Mouse (Mus musculus) myocyte (in vitro differentiated cells): ENCODE data around the gene Iqcf1.

ENCODE experiments used
- CEBPB ChIP-seq: IDR thresholded peaks from 2 replicates; pipeline ENCODE4 v1.6.1; 2011; ENCODE audit warnings: mild to moderate bottlenecking, moderate library complexity; ENCODE audit not compliant: poor library complexity, insufficient read depth, severe bottlenecking
- E2F4 ChIP-seq: IDR thresholded peaks from one replicate; pipeline ENCODE4 v1.6.1; 2011; ENCODE audit warnings: mild to moderate bottlenecking, control low read depth, moderate library complexity; ENCODE audit not compliant: insufficient read depth
- MAX ChIP-seq: IDR thresholded peaks from one replicate; pipeline ENCODE4 v1.6.1; 2011; ENCODE audit warnings: low read depth, mild to moderate bottlenecking, control low read depth
- MYOG ChIP-seq, 3 experiments: IDR thresholded peaks; one replicate each; pipeline ENCODE4 v1.6.1; 2011; ENCODE audit warnings: control low read depth in 2 of 3, low read depth in 2 of 3, mild to moderate bottlenecking in 2 of 3; ENCODE audit not compliant: insufficient read length in 2 of 3, control insufficient read depth in 1 of 3, insufficient read depth in 1 of 3
- POLR2A ChIP-seq: IDR thresholded peaks from one replicate; pipeline ENCODE4 v1.6.1; 2011; ENCODE audit warnings: low read depth, mild to moderate bottlenecking, control low read depth, moderate library complexity; ENCODE audit not compliant: insufficient read length
- POLR2AphosphoS2 ChIP-seq: IDR thresholded peaks from one replicate; pipeline ENCODE4 v1.6.1; 2011; ENCODE audit warnings: low read depth, control low read depth; ENCODE audit not compliant: insufficient read length
- TCF12 ChIP-seq: IDR thresholded peaks from one replicate; pipeline ENCODE4 v1.6.1; 2011; ENCODE audit warnings: mild to moderate bottlenecking, control low read depth; ENCODE audit not compliant: poor library complexity, insufficient read depth, severe bottlenecking
- USF1 ChIP-seq: IDR thresholded peaks from one replicate; pipeline ENCODE4 v1.6.1; 2011; ENCODE audit warnings: low read depth, mild to moderate bottlenecking, control low read depth, moderate library complexity

GRCm38 (mm10) chr9:106452821-106453220 is 46.9 kb upstream of the Iqcf1 start:
- TF ChIP-seq CEBPB, result no peak
- TF ChIP-seq POLR2A, result no peak
- TF ChIP-seq USF1, result no peak
- TF ChIP-seq TCF12, result peak; percentile 24
- TF ChIP-seq MYOG (IDR thresholded peaks at IDR 0.05; ENCODE audit: control insufficient read depth in 1 of 3, insufficient read depth in 1 of 3, insufficient read length in 2 of 3, low read depth in 2 of 3), result peak in 1 of 3 experiments; percentile 62
- no peak for TF ChIP-seq POLR2AphosphoS2
- no peak for TF ChIP-seq E2F4
- no peak for TF ChIP-seq MAX
